ENCODE assay signal across 9 mouse cellular contexts in the genomic region with DNA sequence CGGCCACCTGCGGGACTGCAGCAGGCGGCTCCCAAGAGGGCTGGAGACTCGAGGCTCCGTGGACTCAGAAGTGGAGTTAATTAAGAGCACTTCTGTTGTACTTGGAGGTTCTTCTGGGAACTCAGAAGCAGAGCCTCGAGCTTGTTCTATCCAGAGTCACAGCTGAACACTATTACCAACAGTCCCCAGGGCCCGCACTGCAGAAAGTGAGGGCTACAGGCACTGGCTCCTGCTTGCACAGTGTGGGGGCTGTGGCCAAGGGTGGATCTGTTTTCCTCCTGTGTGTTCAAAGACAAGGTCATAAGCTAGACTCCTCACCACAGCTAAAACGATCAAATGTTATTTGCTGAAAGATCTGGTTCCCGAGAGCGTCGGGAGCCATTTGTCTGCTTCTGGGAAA. TPM values are rescaled to one million over a fixed set of nuclear protein-coding genes. Genes with fewer than 3 reads are reported as not detected.
DNase-seq lines count a peak whose midpoint lies in the region; ATAC-seq and TF ChIP-seq lines count a peak whose summit lies in the region.
"Had no signal": no experiment of that assay in that cellular context is flagged by ENCODE, and none has a peak within 500 bp of the region (broad histone marks: within the 10 kb centered on the region; RNA-seq: fewer than 3 reads in every experiment).

No protein-coding gene starts in this region.

- peaks cover 12% of the 10 kb centered on the region for H3K36me3 ChIP-seq in forebrain, embryonic 12.5 days (replicated peaks)
- H3K36me3 ChIP-seq in forebrain, embryonic 11.5 days (ENCODE audit: control insufficient read depth, insufficient read depth, low read length): no peaks in the 10 kb centered on the region
- peaks cover 11% of the 10 kb centered on the region for H3K36me3 ChIP-seq in liver, embryonic 12.5 days
- peaks cover 4% of the 10 kb centered on the region; the same call in 1 of the 2 replicates for H3K36me3 ChIP-seq in liver, postnatal 0 days (replicated peaks; ENCODE audit: insufficient read depth, low read length)
- no peaks in the 10 kb centered on the region for H3K36me3 ChIP-seq in heart, postnatal 0 days (replicated peaks; ENCODE audit: control insufficient read depth, insufficient read depth, low read length)

- H3K4me3 ChIP-seq in forebrain, embryonic 12.5 days (replicated peaks): no peak overlapping the region
- H3K4me3 ChIP-seq in forebrain, embryonic 11.5 days (ENCODE audit: low read depth, low read length): no peak overlapping the region
- H3K4me3 ChIP-seq in liver, embryonic 12.5 days: no peak overlapping the region
- no peak overlapping the region for H3K4me3 ChIP-seq in liver, postnatal 0 days (ENCODE audit: low read depth, low read length)
- no peak overlapping the region for H3K4me3 ChIP-seq in heart, postnatal 0 days (ENCODE audit: low read depth, low read length)

- peaks cover 50% of the 10 kb centered on the region for H3K4me1 ChIP-seq in forebrain, embryonic 12.5 days
- peaks cover 5% of the 10 kb centered on the region for H3K4me1 ChIP-seq in forebrain, embryonic 11.5 days (replicated peaks; ENCODE audit: control insufficient read depth, insufficient read depth, low read length)
- peaks cover 27% of the 10 kb centered on the region for H3K4me1 ChIP-seq in liver, embryonic 12.5 days
- H3K4me1 ChIP-seq in liver, postnatal 0 days (ENCODE audit: insufficient read depth): no peaks in the 10 kb centered on the region
- H3K4me1 ChIP-seq in heart, postnatal 0 days (ENCODE audit: control insufficient read depth, insufficient read depth): no peaks in the 10 kb centered on the region

- H3K27me3 ChIP-seq in forebrain, embryonic 12.5 days: no peaks in the 10 kb centered on the region
- no peaks in the 10 kb centered on the region for H3K27me3 ChIP-seq in forebrain, embryonic 11.5 days (ENCODE audit: control insufficient read depth, insufficient read depth, low read length)
- no peaks in the 10 kb centered on the region for H3K27me3 ChIP-seq in liver, embryonic 12.5 days (replicated peaks)
- H3K27me3 ChIP-seq in liver, postnatal 0 days (ENCODE audit: insufficient read depth, low read length): no peaks in the 10 kb centered on the region
- no peaks in the 10 kb centered on the region for H3K27me3 ChIP-seq in heart, postnatal 0 days (ENCODE audit: control insufficient read depth, insufficient read depth, low read length)

- peak overlapping the region; percentile 59; the same call in 1 of the 2 replicates for H3K27ac ChIP-seq in forebrain, embryonic 12.5 days
- H3K27ac ChIP-seq in forebrain, embryonic 11.5 days (ENCODE audit: low read depth, low read length): no peak overlapping the region
- no peak overlapping the region for H3K27ac ChIP-seq in liver, embryonic 12.5 days
- H3K27ac ChIP-seq in liver, postnatal 0 days (ENCODE audit: low read depth): no peak overlapping the region
- no peak overlapping the region for H3K27ac ChIP-seq in heart, postnatal 0 days (ENCODE audit: low read depth)

- WGBS in forebrain, embryonic 12.5 days: 62% methylated on average over 11 of the region's 11 CpGs
- 72% methylated on average over 11 of the region's 11 CpGs for WGBS in forebrain, embryonic 11.5 days
- 44% methylated on average over 11 of the region's 11 CpGs for WGBS in liver, embryonic 12.5 days (ENCODE audit: insufficient replicate concordance)
- 69% methylated on average over 11 of the region's 11 CpGs for WGBS in liver, postnatal 0 days (ENCODE audit: insufficient replicate concordance)
- WGBS in heart, postnatal 0 days: 59% methylated on average over 11 of the region's 11 CpGs

- no peak for DNase-seq in forebrain, embryonic 11.5 days (ENCODE audit: low spot score)
- no peak for DNase-seq in liver, postnatal 0 days
- no peak for DNase-seq in heart, postnatal 0 days (ENCODE audit: low spot score)
- DNase-seq in skeletal muscle tissue, adult 2 months (ENCODE audit: low read depth, low spot score): peak; percentile 37
- no peak for DNase-seq in thymus, postnatal 10 days (ENCODE audit: low spot score in 2 of 2)
- DNase-seq in retina, postnatal 1 day: no peak

- no peak for TF ChIP-seq EP300 in liver, postnatal 0 days (IDR thresholded peaks at IDR 0.05; ENCODE audit: low read depth)
- TF ChIP-seq EP300 in heart, postnatal 0 days (IDR thresholded peaks at IDR 0.05; ENCODE audit: low read depth): no peak

- no peak for ATAC-seq in forebrain, embryonic 12.5 days (ENCODE audit: low FRiP score)
- ATAC-seq in forebrain, embryonic 11.5 days (replicated peaks; ENCODE audit: low FRiP score): no peak
- ATAC-seq in liver, embryonic 12.5 days: 0 out of 2 replicates have a peak, but pooled peaks have one; percentile 18
- no peak for ATAC-seq in liver, postnatal 0 days
- ATAC-seq in heart, postnatal 0 days (ENCODE audit: insufficient read depth, low read depth): no peak
- ATAC-seq: activated CD4-positive, CD25-positive, alpha-beta regulatory T cell, adult 4 months had no signal

- TF ChIP-seq CTCF in liver, postnatal 0 days (IDR thresholded peaks at IDR 0.05; ENCODE audit: low read depth): no peak
- TF ChIP-seq CTCF in heart, postnatal 0 days (IDR thresholded peaks at IDR 0.05; ENCODE audit: low read depth): no peak

- 0 out of 2 replicates have a peak, but pooled peaks cover 2% of the 10 kb centered on the region for H3K9me3 ChIP-seq in forebrain, embryonic 12.5 days
- no peaks in the 10 kb centered on the region for H3K9me3 ChIP-seq in forebrain, embryonic 11.5 days (ENCODE audit: control insufficient read depth, low read length)
- H3K9me3 ChIP-seq in liver, embryonic 12.5 days (replicated peaks): no peaks in the 10 kb centered on the region
- H3K9me3 ChIP-seq in liver, postnatal 0 days (ENCODE audit: low read length): no peaks in the 10 kb centered on the region
- no peaks in the 10 kb centered on the region for H3K9me3 ChIP-seq in heart, postnatal 0 days (replicated peaks; ENCODE audit: control insufficient read depth, low read length)

- no peak overlapping the region for H3K9ac ChIP-seq in forebrain, embryonic 12.5 days
- no peak overlapping the region for H3K9ac ChIP-seq in forebrain, embryonic 11.5 days (ENCODE audit: low read length)
- no peak overlapping the region for H3K9ac ChIP-seq in liver, embryonic 12.5 days
- H3K9ac ChIP-seq in liver, postnatal 0 days (replicated peaks): no peak overlapping the region
- no peak overlapping the region for H3K9ac ChIP-seq in heart, postnatal 0 days (replicated peaks; ENCODE audit: low read depth, low read length)

- no peak overlapping the region for H3K4me2 ChIP-seq in forebrain, embryonic 12.5 days
- no peak overlapping the region for H3K4me2 ChIP-seq in forebrain, embryonic 11.5 days (ENCODE audit: low read depth, low read length, severe bottlenecking)
- peak overlapping the region; percentile 58 for H3K4me2 ChIP-seq in liver, embryonic 12.5 days
- no peak overlapping the region for H3K4me2 ChIP-seq in liver, postnatal 0 days (ENCODE audit: low read depth, low read length)
- peak overlapping the region; percentile 58 for H3K4me2 ChIP-seq in heart, postnatal 0 days (ENCODE audit: low read depth, low read length)

RNA-seq across cellular contexts. Expression of a gene that starts 38.9 kb away (rescaled TPM):
- polyA plus RNA-seq in forebrain, embryonic 12.5 days (2016; fragmentation: Nextera tagmentation; extraction: Ambion mirVana): 265 and 275 TPM in 2 replicates
- polyA plus RNA-seq in forebrain, embryonic 11.5 days (2014; fragmentation: Nextera tagmentation; extraction: Ambion mirVana): 305 TPM in 2 replicates
- 193 and 197 TPM in 2 replicates for polyA plus RNA-seq in liver, embryonic 12.5 days (2016; fragmentation: Nextera tagmentation; extraction: Ambion mirVana)
- polyA plus RNA-seq in liver, postnatal 0 days (2015; fragmentation: Nextera tagmentation; extraction: Ambion mirVana): 162 and 163 TPM in 2 replicates
- 24.5 and 45.6 TPM in 2 replicates for total RNA-seq in heart, postnatal 0 days (2014; rRNA removed; ENCODE audit: low replicate concordance)
- polyA plus RNA-seq in heart, postnatal 0 days (2015; fragmentation: Nextera tagmentation; extraction: Ambion mirVana): 278 TPM in 2 replicates

Comparison
In these comparisons a context has a peak if more than half of its experiments do, and no peak if none do; other contexts are left out.
1. H3K4me2 ChIP-seq: peak in liver, embryonic 12.5 days (single experiment) and heart, postnatal 0 days (single experiment); none in forebrain, embryonic 12.5 days (single experiment), forebrain, embryonic 11.5 days (single experiment) and liver, postnatal 0 days (single experiment).